Mouse (Mus musculus) kidney, adult 2 months (tissue): Measurements from ENCODE around the gene Rabep1. TPM values are rescaled to one million over a fixed set of nuclear protein-coding genes. Genes with fewer than 3 reads are reported as not detected.
A peak's percentile ranks its signal among the peaks of the same experiment; 100 is the strongest.
"Not testable (repeated sequence)": the region's sequence is repeated elsewhere in the genome, so short reads cannot be mapped to it uniquely, and the experiment has no call there.

Experiments
- DNase-seq: peaks from one replicate; pipeline ENCODE4 v3.0.0; 2021
- H3K27ac ChIP-seq: fragments of 200-500 bp; 2 replicates; pipeline ENCODE4 v1.5.1; 2012; ENCODE audit warnings: low read depth, low read length, control low read depth, inconsistent platforms; ENCODE audit not compliant: insufficient read depth
- H3K27me3 ChIP-seq: fragments of 200-500 bp; replicated peaks from 2 replicates; pipeline ENCODE4 v1.6.1; 2012; ENCODE audit warnings: mild to moderate bottlenecking, moderate library complexity, low read length, inconsistent platforms; ENCODE audit not compliant: control insufficient read depth, insufficient read depth
- H3K36me3 ChIP-seq: fragments of 200-500 bp; 2 replicates; pipeline ENCODE4 v1.6.1; 2012; ENCODE audit warnings: mild to moderate bottlenecking, moderate library complexity, low read length, inconsistent platforms; ENCODE audit not compliant: control insufficient read depth, insufficient read depth
- H3K4me1 ChIP-seq: fragments of 200-500 bp; 2 replicates; pipeline ENCODE4 v1.6.1; 2011; ENCODE audit warnings: low read length; ENCODE audit not compliant: control insufficient read depth, insufficient read depth
- H3K4me3 ChIP-seq: fragments of 200-500 bp; 2 replicates; pipeline ENCODE4 v1.5.1; 2011; ENCODE audit warnings: mild to moderate bottlenecking, low read depth, low read length, control low read depth; ENCODE audit not compliant: insufficient read depth
- CTCF ChIP-seq: fragments of 200-500 bp; conservative IDR thresholded peaks from 2 replicates; pipeline ENCODE4 v1.5.1; 2011; ENCODE audit warnings: low read depth, mild to moderate bottlenecking, control low read depth, low read length, moderate library complexity, mixed read lengths; ENCODE audit not compliant: insufficient read depth, insufficient read length
- POLR2A ChIP-seq: fragments of 200-500 bp; IDR thresholded peaks from one replicate; pipeline ENCODE4 v1.6.1; 2011; ENCODE audit warnings: low read depth, low read length, control low read depth
- WGBS: fragments of 180-500 bp; shearing (Covaris S2); methylation state at CpG from one replicate; pipeline ENCODE4 v1.1.7; 2018; 5-methylcytosine and 5-hydroxymethylcytosine counted together
- polyA plus RNA-seq: library from polyadenylated mRNA; depleted of rRNA; stranded (reverse); fragments of >200 nt; gene quantifications from 2 replicates; pipeline ENCODE4 v1.2.3, GENCODE M21; 2012

Gene Rabep1
- polyA plus RNA-seq, 1 experiment, result 4.7 TPM

- Histone ChIP-seq H3K27ac (no peak overlapping the region), H3K36me3 (no peaks in the 10 kb centered on the region; the same call in 1 of the 2 replicates), H3K27me3 (no peaks in the 10 kb centered on the region), H3K4me3 (no peak overlapping the region), H3K4me1 (peaks cover 22% of the 10 kb centered on the region)
- 33% methylated on average over 3 of the region's 3 CpGs for WGBS
- TF ChIP-seq POLR2A (no peak), CTCF (no peak)
- DNase-seq, result peak; percentile 71
These were observed 27.3 kb downstream of the Rabep1 start for GRCm38 (mm10) chr11:70871766-70872330.

DNA sequence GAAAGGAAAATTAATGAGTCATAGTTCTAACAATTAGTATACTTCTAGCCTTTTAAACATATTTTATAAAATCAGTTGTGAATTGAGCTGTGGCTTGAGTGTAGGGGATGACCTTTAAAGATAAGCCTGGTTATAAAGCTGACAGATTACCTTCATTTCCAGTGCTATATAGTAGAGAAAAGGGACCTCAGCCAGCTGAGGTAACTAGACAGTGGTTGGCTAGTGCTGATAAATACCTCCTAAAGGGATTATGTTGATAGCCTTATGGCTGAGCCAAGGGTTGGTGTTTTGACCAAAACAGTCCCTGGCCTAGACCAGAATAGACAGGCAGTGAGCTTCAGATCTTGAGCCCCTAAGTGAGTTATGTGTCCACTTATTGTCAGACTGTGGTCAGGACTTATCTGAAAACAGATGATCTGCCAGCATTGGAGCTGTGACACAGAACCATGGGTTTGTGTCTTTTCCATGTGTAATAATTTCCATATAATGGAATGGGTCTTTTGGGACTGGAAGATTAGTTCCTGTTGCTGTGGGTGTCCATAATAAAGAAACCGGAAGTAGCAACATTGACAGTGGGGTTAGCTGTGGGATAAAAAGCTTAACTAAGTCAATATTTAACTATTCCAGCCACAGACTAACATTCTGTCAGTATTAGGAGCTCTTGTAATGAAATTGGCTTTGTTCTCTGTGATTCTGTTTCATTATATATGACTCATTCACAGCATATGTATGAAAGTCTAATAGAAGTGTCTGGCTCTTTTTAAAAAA is 29.5 kb downstream of the Rabep1 start:
- DNase-seq, result peak; percentile 30
- H3K36me3 ChIP-seq, result no peaks in the 10 kb centered on the region; the same call in 1 of the 2 replicates
- H3K27ac ChIP-seq, result peak overlapping the region; percentile 68
- H3K4me3 ChIP-seq, result no peak overlapping the region
- TF ChIP-seq POLR2A (no peak), CTCF (no peak)
- H3K4me1 ChIP-seq, result peaks cover 22% of the 10 kb centered on the region
- 9% methylated on average over 1 of the region's 1 CpGs for WGBS
- no peaks in the 10 kb centered on the region for H3K27me3 ChIP-seq

DNA sequence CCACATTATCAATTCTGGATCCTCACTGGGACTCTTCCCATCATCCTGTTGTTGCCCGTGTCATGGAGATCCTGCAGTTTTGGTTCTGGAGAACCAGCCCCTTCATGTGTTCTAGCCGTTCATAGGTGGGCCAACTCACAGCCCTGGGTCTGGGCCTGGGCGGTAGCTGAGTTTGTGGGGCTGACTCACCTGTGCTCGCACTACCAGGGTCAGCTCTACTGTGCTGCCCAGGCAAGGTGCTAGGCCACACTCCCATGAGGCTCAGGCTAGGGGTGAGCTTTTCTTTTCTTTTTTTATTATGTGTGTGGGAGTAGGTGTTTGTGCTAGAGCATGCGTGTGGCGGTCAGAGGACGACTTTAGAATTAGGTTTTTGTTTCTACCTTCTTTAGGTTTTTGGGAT is 33.1 kb downstream of the Rabep1 start:
- Histone ChIP-seq H3K4me1 (peaks cover 5% of the 10 kb centered on the region), H3K27ac (no peak overlapping the region), H3K4me3 (no peak overlapping the region), H3K27me3 (no peaks in the 10 kb centered on the region), H3K36me3 (peaks cover 3% of the 10 kb centered on the region; the same call in 1 of the 2 replicates)
- TF ChIP-seq POLR2A, result no peak
- TF ChIP-seq CTCF, result no peak
- no peak for DNase-seq
- WGBS, result 90% methylated on average over 7 of the region's 7 CpGs

DNA sequence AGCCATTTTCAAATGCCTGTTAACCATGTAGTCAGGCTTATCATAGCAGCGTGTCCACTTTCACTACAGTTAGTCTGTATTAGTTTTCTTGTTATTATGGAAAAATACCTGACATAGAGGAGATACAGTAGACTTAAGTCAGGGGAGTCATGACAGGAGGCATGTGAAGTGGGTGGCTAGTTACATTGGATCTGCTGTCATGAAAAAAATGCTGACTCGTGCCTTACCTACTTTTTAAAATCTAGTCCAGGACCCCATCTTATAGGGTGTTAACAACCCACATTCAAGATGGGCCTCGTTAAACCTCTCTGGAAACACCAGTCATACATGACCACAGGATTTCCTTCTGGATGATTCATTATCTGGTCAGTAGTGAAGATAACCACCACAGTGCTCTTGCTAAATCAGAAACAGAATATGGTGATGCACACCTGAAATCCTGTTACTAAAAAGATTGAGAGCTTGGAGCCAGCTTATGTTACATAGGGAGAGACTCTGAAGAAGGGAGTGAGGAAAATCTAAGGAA is 38.4 kb downstream of the Rabep1 start:
- TF ChIP-seq CTCF, result no peak
- no peak for TF ChIP-seq POLR2A
- no peak for DNase-seq
- 87% methylated on average over 3 of the region's 3 CpGs for WGBS
- Histone ChIP-seq H3K36me3 (peaks cover 5% of the 10 kb centered on the region), H3K4me3 (no peak overlapping the region), H3K27me3 (no peaks in the 10 kb centered on the region), H3K27ac (no peak overlapping the region), H3K4me1 (no peaks in the 10 kb centered on the region)

DNA sequence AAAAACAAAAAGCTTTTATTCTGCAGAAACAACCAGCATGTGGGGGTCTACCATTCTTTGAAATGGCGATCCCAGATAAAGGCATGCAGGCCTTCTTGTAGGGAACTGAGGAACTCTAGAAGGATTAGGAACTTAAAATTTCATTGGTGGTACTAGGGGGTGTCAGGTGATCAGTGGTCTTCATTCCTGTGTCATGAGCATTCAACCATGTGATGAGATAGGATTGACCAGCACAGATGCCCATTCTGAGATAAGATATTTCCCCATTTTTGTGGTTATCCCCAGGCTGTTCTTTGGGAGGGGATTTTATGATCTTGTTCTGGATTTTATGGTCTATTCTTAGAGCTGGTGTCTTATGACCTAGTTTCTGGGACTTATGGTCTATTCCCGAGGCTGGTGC is 46.1 kb downstream of the Rabep1 start:
- no peak for DNase-seq
- WGBS, result 87% methylated on average over 2 of the region's 2 CpGs

GRCm38 (mm10) chr11:70891616-70892015 is 47.0 kb downstream of the Rabep1 start:
- no peak for DNase-seq
- Histone ChIP-seq H3K27ac (no peak overlapping the region), H3K4me1 (no peaks in the 10 kb centered on the region), H3K27me3 (no peaks in the 10 kb centered on the region), H3K4me3 (no peak overlapping the region), H3K36me3 (peaks cover 8% of the 10 kb centered on the region)
- TF ChIP-seq POLR2A (no peak), CTCF (no peak)

More for the DNA sequence above, 46.1 kb downstream of the Rabep1 start:
- H3K27ac ChIP-seq, result no peak overlapping the region
- no peak overlapping the region for H3K4me3 ChIP-seq
- peaks cover 11% of the 10 kb centered on the region for H3K36me3 ChIP-seq
- H3K27me3 ChIP-seq, result no peaks in the 10 kb centered on the region
- no peak for TF ChIP-seq CTCF
- TF ChIP-seq POLR2A, result no peak
- no peaks in the 10 kb centered on the region for H3K4me1 ChIP-seq

DNA sequence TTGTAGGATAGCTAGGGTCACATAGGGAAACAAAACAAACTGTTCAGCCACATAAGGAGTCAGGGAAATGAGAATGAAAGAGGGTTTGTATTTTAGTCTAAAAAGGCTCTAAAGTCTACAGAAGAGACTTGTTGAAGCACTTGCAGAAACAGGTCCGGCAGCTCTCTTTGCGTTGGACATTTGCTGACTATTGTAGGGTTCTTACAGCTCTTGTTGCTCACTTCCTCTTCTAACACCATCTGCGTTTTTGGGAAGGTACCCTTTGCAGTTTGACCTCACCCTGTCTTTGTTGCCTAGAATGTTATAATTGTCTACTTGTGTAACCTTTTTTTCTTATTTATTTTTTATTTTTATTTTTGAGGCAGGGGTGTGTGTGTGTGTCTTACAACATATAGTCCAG is 53.1 kb downstream of the Rabep1 start:
- Histone ChIP-seq H3K27ac (no peak overlapping the region), H3K4me1 (no peaks in the 10 kb centered on the region), H3K27me3 (no peaks in the 10 kb centered on the region), H3K36me3 (peaks cover 4% of the 10 kb centered on the region), H3K4me3 (no peak overlapping the region)
- 91% methylated on average over 3 of the region's 3 CpGs for WGBS
- DNase-seq, result no peak
- TF ChIP-seq POLR2A, result no peak
- no peak for TF ChIP-seq CTCF

- WGBS, result 92% methylated on average over 5 of the region's 5 CpGs
- not testable (repeated sequence) for H3K36me3 ChIP-seq, H3K4me1 ChIP-seq
These were observed 53.6 kb downstream of the Rabep1 start for GRCm38 (mm10) chr11:70898182-70898581.

More at GRCm38 (mm10) chr11:70898182-70898581, 53.6 kb downstream of the Rabep1 start:
- H3K27me3 ChIP-seq, DNase-seq, H3K27ac ChIP-seq, H3K4me3 ChIP-seq: not testable (repeated sequence)
